In genomic region chr3:52297291-52298018, GRCm38 (mm10) we compare ENCODE assay signal across 29 mouse cellular contexts. TPM values are rescaled to one million over a fixed set of nuclear protein-coding genes. Genes with fewer than 3 reads are reported as not detected.
DNase-seq lines count a peak whose midpoint lies in the region; ATAC-seq lines count a peak whose summit lies in the region.
"Had no signal": no experiment of that assay in that cellular context is flagged by ENCODE, and none has a peak within 500 bp of the region (broad histone marks: within the 10 kb centered on the region; RNA-seq: fewer than 3 reads in every experiment).

No protein-coding gene starts in this region.

- no peaks in the 10 kb centered on the region for H3K27me3 ChIP-seq in heart, embryonic 12.5 days (replicated peaks)
- no peaks in the 10 kb centered on the region for H3K27me3 ChIP-seq in hindbrain, embryonic 10.5 days (ENCODE audit: insufficient read depth, poor library complexity, severe bottlenecking)
- H3K27me3 ChIP-seq: CH12.LX; liver, embryonic 12.5 days; neural tube, embryonic 12.5 days had no signal

- no peak overlapping the region for H3K27ac ChIP-seq in heart, embryonic 12.5 days (ENCODE audit: poor library complexity, severe bottlenecking)
- no peak overlapping the region for H3K27ac ChIP-seq in hindbrain, embryonic 10.5 days
- H3K27ac ChIP-seq: hindbrain, postnatal 0 days; liver, embryonic 12.5 days; macrophage; midbrain, embryonic 10.5 days; neural tube, embryonic 12.5 days had no signal

- no peak overlapping the region for H3K9ac ChIP-seq in heart, embryonic 12.5 days
- H3K9ac ChIP-seq: forebrain, postnatal 0 days; liver, embryonic 12.5 days; neural tube, embryonic 12.5 days had no signal

- peak; percentile 84 for DNase-seq in heart, adult 11 months
- peak; percentile 17 for DNase-seq in urinary bladder, postnatal 14 days (ENCODE audit: low spot score)
- no peak for DNase-seq in urinary bladder, postnatal 4 days (ENCODE audit: low spot score in 2 of 2)
- DNase-seq in kidney, postnatal 10 days: no peak
- no peak for DNase-seq in hindbrain, embryonic 10.5 days (ENCODE audit: low spot score)
- DNase-seq: adrenal gland, adult 8-10 months; B cell, adult 2 months; cerebellum, adult 2 months; cerebellum, postnatal 25 days; forebrain, postnatal 0 days; heart, postnatal 10 days; kidney, postnatal 4 days; layer of hippocampus, adult 9-11 months; left cerebral cortex, postnatal 4 days; lung, adult 2 months; thymus, adult 18-20 months; thymus, postnatal 36 days had no signal

- no peak overlapping the region for H3K4me3 ChIP-seq in heart, embryonic 12.5 days
- no peak overlapping the region for H3K4me3 ChIP-seq in hindbrain, embryonic 10.5 days
- H3K4me3 ChIP-seq: liver, embryonic 12.5 days; midbrain, embryonic 10.5 days; neural tube, embryonic 12.5 days had no signal

- no peak for ATAC-seq in heart, embryonic 12.5 days (ENCODE audit: insufficient number of reproducible peaks, low FRiP score)
- ATAC-seq in megakaryocyte, adult 5-6 weeks (ENCODE audit: poor library complexity, severe bottlenecking): peak; percentile 33; the same call in 1 of the 2 replicates
- ATAC-seq: activated CD4-positive, CD25-positive, alpha-beta regulatory T cell, adult 4 months; forebrain, postnatal 0 days; hindbrain, postnatal 0 days; intestine, embryonic 16.5 days; liver, embryonic 12.5 days had no signal

- H3K36me3 ChIP-seq in heart, embryonic 12.5 days: no peaks in the 10 kb centered on the region
- H3K36me3 ChIP-seq in hindbrain, embryonic 10.5 days: no peaks in the 10 kb centered on the region
- H3K36me3 ChIP-seq: G1E; liver, embryonic 12.5 days; midbrain, embryonic 10.5 days; neural tube, embryonic 12.5 days had no signal

- WGBS in heart, embryonic 12.5 days: 65% methylated on average over 15 of the region's 15 CpGs
- WGBS in hindbrain, embryonic 10.5 days: 77% methylated on average over 15 of the region's 15 CpGs

- no peak overlapping the region for H3K4me2 ChIP-seq in heart, embryonic 12.5 days
- H3K4me2 ChIP-seq: heart, embryonic 11.5 days; liver, embryonic 12.5 days; neural tube, embryonic 12.5 days had no signal

- peaks cover 68% of the 10 kb centered on the region for H3K4me1 ChIP-seq in heart, embryonic 12.5 days (replicated peaks)
- H3K4me1 ChIP-seq in hindbrain, embryonic 10.5 days (replicated peaks): peaks cover 50% of the 10 kb centered on the region
- H3K4me1 ChIP-seq: neural tube, embryonic 12.5 days had no signal

- no peaks in the 10 kb centered on the region for H3K9me3 ChIP-seq in heart, embryonic 12.5 days (replicated peaks)
- no peaks in the 10 kb centered on the region for H3K9me3 ChIP-seq in hindbrain, embryonic 10.5 days
- H3K9me3 ChIP-seq: liver, embryonic 12.5 days; midbrain, embryonic 10.5 days; neural tube, embryonic 12.5 days had no signal

RNA-seq across cellular contexts. Expression of gene Foxo1, which starts 29.3 kb away (rescaled TPM):
- polyA plus RNA-seq in heart, embryonic 12.5 days (2016; fragmentation: Nextera tagmentation; extraction: Ambion mirVana): 8.8 and 9.6 TPM in 2 replicates
- total RNA-seq in megakaryocyte, adult 5-6 weeks (2015): 8.8 and 10.0 TPM in 2 replicates
- 1.6 and 2.4 TPM in 2 replicates for total RNA-seq in megakaryocyte, adult 5-6 weeks (2017)
- polyA plus RNA-seq in hindbrain, embryonic 10.5 days (2016; fragmentation: Nextera tagmentation; extraction: Ambion mirVana): 2.7 and 3.6 TPM in 2 replicates
- polyA plus RNA-seq: G1E had no signal

Comparison
In these comparisons a context has a peak if more than half of its experiments do, and no peak if none do; other contexts are left out.
1. DNase-seq: peak in heart, adult 11 months (single experiment) and urinary bladder, postnatal 14 days (single experiment); none in urinary bladder, postnatal 4 days (0 of 2), kidney, postnatal 10 days (single experiment) and hindbrain, embryonic 10.5 days (single experiment).